Mouse (Mus musculus): ENCODE measurements at regions not wholly inside any gene's neighbourhood (a gene's known extent, or its start where the extent isn't known, plus 50 kb on each side); places are given as distances from the start of the nearest gene placed in this dataset.

- H3K27me3 ChIP-seq (replicated peaks): no peaks in the 10 kb centered on the region
- no peaks in the 10 kb centered on the region for H3K36me3 ChIP-seq (replicated peaks)
- H3K4me1 ChIP-seq: peaks cover 3% of the 10 kb centered on the region; the same call in 1 of the 2 replicates
- ATAC-seq (replicated peaks): no peak
- H3K9me3 ChIP-seq: no peaks in the 10 kb centered on the region
- H3K4me3 ChIP-seq: no peak overlapping the region
- no peak overlapping the region for H3K4me2 ChIP-seq
- H3K9ac ChIP-seq: no peak overlapping the region
- 81% methylated on average over 3 of the region's 3 CpGs for WGBS
- no peak overlapping the region for H3K27ac ChIP-seq
These were observed 56.5 kb downstream of the Otud1 start for GRCm38 (mm10) chr2:19714025-19714424.

GRCm38 (mm10) chr2:19715564-19716238 lies 58.1 kb downstream of the Otud1 start:
- Histone ChIP-seq H3K9ac (no peak overlapping the region), H3K4me3 (peak overlapping the region; percentile 29), H3K4me2 (peak overlapping the region; percentile 44), H3K36me3 (replicated peaks) (no peaks in the 10 kb centered on the region), H3K9me3 (no peaks in the 10 kb centered on the region), H3K4me1 (peaks cover 3% of the 10 kb centered on the region; the same call in 1 of the 2 replicates), H3K27me3 (replicated peaks) (no peaks in the 10 kb centered on the region), H3K27ac (no peak overlapping the region)
- ATAC-seq (replicated peaks): peak; percentile 95
- 19% methylated on average over 11 of the region's 11 CpGs for WGBS

DNA sequence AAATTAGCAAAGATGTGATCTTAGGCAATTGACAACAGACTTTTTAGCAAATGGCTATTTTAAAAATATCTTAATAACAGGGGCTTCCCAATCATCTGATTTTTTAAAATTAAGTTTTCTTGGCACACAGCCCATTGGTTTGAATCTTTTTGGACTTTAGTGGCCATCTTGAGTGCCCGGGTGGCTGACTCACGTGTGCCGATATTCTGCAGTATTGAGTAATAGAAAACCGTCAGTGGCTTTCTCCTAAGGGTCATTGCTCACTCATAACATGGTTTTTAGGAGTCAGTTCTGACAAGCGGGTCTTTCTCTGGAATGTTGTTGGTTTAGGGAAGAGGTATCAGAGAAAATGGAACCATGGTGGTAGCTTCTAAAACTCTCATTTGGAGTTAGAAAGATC lies 58.8 kb downstream of the Otud1 start:
- Histone ChIP-seq H3K9ac (no peak overlapping the region), H3K4me3 (no peak overlapping the region), H3K27me3 (replicated peaks) (no peaks in the 10 kb centered on the region), H3K4me2 (no peak overlapping the region), H3K9me3 (no peaks in the 10 kb centered on the region), H3K27ac (no peak overlapping the region), H3K4me1 (peaks cover 3% of the 10 kb centered on the region; the same call in 1 of the 2 replicates), H3K36me3 (replicated peaks) (no peaks in the 10 kb centered on the region)
- 92% methylated on average over 5 of the region's 5 CpGs for WGBS
- no peak for ATAC-seq (replicated peaks)

DNA sequence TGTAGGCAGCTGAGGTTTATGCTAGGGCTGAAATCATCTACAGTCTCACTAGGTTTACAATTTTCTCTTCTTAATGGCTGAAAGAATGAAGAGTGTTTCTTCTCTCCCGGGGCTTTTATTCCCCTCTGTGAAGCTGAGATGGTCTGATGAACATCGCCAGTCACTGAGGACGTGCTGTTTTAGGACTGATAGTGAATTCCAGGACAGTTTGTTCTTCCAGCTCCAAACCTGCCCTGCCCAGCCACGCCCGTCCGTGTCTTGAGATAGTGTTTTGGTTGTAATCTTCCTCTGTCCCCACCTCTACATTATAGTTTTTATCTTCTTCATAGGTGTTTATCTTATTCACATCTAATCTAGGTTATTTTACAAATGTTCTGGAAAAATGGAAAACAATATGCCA lies 68.5 kb downstream of the Otud1 start:
- Histone ChIP-seq H3K27me3 (replicated peaks) (no peaks in the 10 kb centered on the region), H3K27ac (no peak overlapping the region), H3K4me3 (no peak overlapping the region), H3K36me3 (replicated peaks) (no peaks in the 10 kb centered on the region), H3K9ac (no peak overlapping the region), H3K4me2 (no peak overlapping the region), H3K9me3 (no peaks in the 10 kb centered on the region), H3K4me1 (no peaks in the 10 kb centered on the region)
- WGBS: 92% methylated on average over 6 of the region's 6 CpGs
- no peak for ATAC-seq (replicated peaks)

GRCm38 (mm10) chr2:19726904-19727303 lies 69.4 kb downstream of the Otud1 start:
- 10% methylated on average over 9 of the region's 9 CpGs for WGBS
- Histone ChIP-seq H3K27me3 (replicated peaks) (no peaks in the 10 kb centered on the region), H3K4me1 (no peaks in the 10 kb centered on the region), H3K9me3 (no peaks in the 10 kb centered on the region), H3K4me3 (no peak overlapping the region), H3K27ac (no peak overlapping the region), H3K36me3 (replicated peaks) (no peaks in the 10 kb centered on the region), H3K4me2 (no peak overlapping the region), H3K9ac (no peak overlapping the region)
- no peak for ATAC-seq (replicated peaks)

GRCm38 (mm10) chr2:19732922-19733859 lies 75.6 kb downstream of the Otud1 start:
- WGBS: 83% methylated on average over 12 of the region's 12 CpGs
- Histone ChIP-seq H3K4me1 (no peaks in the 10 kb centered on the region), H3K9ac (no peak overlapping the region), H3K27ac (no peak overlapping the region), H3K9me3 (no peaks in the 10 kb centered on the region), H3K36me3 (replicated peaks) (no peaks in the 10 kb centered on the region), H3K27me3 (replicated peaks) (no peaks in the 10 kb centered on the region), H3K4me2 (no peak overlapping the region), H3K4me3 (no peak overlapping the region)
- ATAC-seq (replicated peaks): no peak

GRCm38 (mm10) chr2:19734164-19734870 lies 76.8 kb downstream of the Otud1 start:
- no peak overlapping the region for H3K4me2 ChIP-seq
- no peaks in the 10 kb centered on the region for H3K36me3 ChIP-seq (replicated peaks)
- no peaks in the 10 kb centered on the region for H3K9me3 ChIP-seq
- H3K4me1 ChIP-seq: no peaks in the 10 kb centered on the region
- 88% methylated on average over 12 of the region's 12 CpGs for WGBS
- H3K27me3 ChIP-seq (replicated peaks): no peaks in the 10 kb centered on the region
- H3K4me3 ChIP-seq: no peak overlapping the region
- H3K27ac ChIP-seq: no peak overlapping the region
- ATAC-seq (replicated peaks): no peak
- H3K9ac ChIP-seq: no peak overlapping the region

GRCm38 (mm10) chr2:19741508-19741907 lies 84.0 kb downstream of the Otud1 start:
- Histone ChIP-seq H3K9ac (no peak overlapping the region), H3K27ac (no peak overlapping the region), H3K4me2 (no peak overlapping the region), H3K27me3 (replicated peaks) (no peaks in the 10 kb centered on the region), H3K4me3 (no peak overlapping the region), H3K9me3 (no peaks in the 10 kb centered on the region), H3K4me1 (no peaks in the 10 kb centered on the region), H3K36me3 (replicated peaks) (no peaks in the 10 kb centered on the region)
- no peak for ATAC-seq (replicated peaks)

DNA sequence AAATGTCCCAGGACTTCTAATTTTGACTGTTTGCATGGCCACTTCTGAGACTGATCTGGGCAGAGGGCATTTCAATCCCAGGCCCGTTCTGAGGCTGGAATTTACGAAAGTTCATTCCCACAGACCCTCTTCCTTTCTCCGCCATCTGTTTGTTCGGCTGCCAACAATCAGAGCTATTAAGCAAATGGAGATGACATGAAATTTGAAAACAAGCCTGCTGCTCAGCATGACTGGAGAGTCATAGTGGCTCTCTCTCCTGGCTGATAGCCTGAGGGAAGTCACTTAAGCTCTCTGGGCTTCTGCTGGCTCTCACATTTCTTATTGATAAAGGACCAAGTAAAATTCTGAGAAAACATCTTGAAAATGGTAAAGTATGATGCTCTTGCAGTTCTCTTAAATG lies 85.9 kb downstream of the Otud1 start:
- H3K36me3 ChIP-seq (replicated peaks): no peaks in the 10 kb centered on the region
- H3K27ac ChIP-seq: no peak overlapping the region
- no peak overlapping the region for H3K4me3 ChIP-seq
- no peak for ATAC-seq (replicated peaks)
- H3K4me2 ChIP-seq: no peak overlapping the region
- WGBS: 73% methylated on average over 4 of the region's 4 CpGs
- H3K9me3 ChIP-seq: no peaks in the 10 kb centered on the region
- H3K4me1 ChIP-seq: no peaks in the 10 kb centered on the region
- H3K9ac ChIP-seq: no peak overlapping the region
- no peaks in the 10 kb centered on the region for H3K27me3 ChIP-seq (replicated peaks)

DNA sequence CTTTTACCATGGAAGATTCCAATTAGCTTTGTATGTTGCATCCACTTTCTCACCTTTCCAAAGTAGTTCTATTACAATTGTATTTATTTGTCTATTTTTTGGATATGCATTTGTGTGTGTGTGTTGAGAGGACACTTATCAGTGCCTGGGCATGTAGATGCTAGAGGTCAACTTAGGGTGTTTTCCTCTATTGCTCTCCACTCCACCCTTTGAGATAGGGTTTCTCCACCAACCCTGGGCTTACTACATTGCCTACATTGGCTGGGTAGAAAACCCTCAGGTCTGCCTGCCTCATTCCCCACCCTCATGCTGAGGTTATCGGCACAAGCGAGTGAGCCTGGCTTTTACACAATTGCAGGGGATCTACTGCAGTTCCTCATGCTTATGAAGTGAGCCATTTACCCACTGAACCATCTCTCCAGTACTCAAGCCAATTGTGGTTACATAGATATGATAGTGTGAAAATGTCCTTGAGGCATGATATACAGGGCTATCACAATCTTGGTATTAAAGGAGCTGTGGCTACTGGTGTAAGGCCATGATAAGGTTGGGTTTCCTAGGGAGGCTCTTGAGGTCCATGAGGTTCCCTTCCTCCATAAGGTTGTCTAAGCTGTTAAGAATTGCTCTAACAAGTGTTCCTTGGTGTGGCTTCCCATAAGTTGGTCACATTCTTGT lies 87.6 kb downstream of the Otud1 start:
- no peaks in the 10 kb centered on the region for H3K4me1 ChIP-seq
- ATAC-seq (replicated peaks): no peak
- H3K4me2 ChIP-seq: no peak overlapping the region
- no peak overlapping the region for H3K27ac ChIP-seq
- no peaks in the 10 kb centered on the region for H3K27me3 ChIP-seq (replicated peaks)
- no peaks in the 10 kb centered on the region for H3K9me3 ChIP-seq
- H3K9ac ChIP-seq: no peak overlapping the region
- H3K36me3 ChIP-seq (replicated peaks): no peaks in the 10 kb centered on the region
- 99% methylated on average over 2 of the region's 2 CpGs for WGBS
- H3K4me3 ChIP-seq: no peak overlapping the region

DNA sequence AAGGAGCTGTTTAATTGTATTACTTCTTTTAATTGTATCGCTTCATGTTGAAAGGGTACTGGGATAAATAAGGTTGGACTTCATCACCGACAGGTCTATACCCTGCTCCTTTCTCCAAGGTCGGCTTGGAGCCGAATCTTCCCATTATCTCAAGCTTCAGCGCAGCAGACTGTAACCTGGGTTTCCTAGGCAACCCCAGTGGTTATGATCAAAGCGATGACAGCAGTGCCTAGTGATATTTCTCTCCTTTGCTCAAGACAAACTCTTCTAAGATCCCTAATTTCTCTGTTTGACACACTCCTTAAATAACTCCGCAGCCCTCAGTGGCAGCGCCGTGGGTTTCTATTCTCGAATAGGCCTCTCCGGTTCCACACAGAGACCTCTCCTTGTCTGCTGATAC lies 95.2 kb downstream of the Otud1 start:
- H3K27ac ChIP-seq: no peak overlapping the region
- whole genome bisulfite sequencing: 89% methylated on average over 11 of the region's 11 CpGs
- no peak overlapping the region for H3K4me2 ChIP-seq
- no peaks in the 10 kb centered on the region for H3K4me1 ChIP-seq
- no peak for ATAC-seq (replicated peaks)
- no peaks in the 10 kb centered on the region for H3K9me3 ChIP-seq
- no peaks in the 10 kb centered on the region for H3K27me3 ChIP-seq (replicated peaks)
- H3K4me3 ChIP-seq: no peak overlapping the region
- H3K36me3 ChIP-seq (replicated peaks): no peaks in the 10 kb centered on the region
- no peak overlapping the region for H3K9ac ChIP-seq

- no peaks in the 10 kb centered on the region for H3K4me1 ChIP-seq
- no peak overlapping the region for H3K4me3 ChIP-seq
- no peak for ATAC-seq (replicated peaks)
- no peak overlapping the region for H3K9ac ChIP-seq
- H3K27me3 ChIP-seq (replicated peaks): no peaks in the 10 kb centered on the region
- H3K4me2 ChIP-seq: no peak overlapping the region
- no peak overlapping the region for H3K27ac ChIP-seq
- H3K36me3 ChIP-seq (replicated peaks): no peaks in the 10 kb centered on the region
- H3K9me3 ChIP-seq: no peaks in the 10 kb centered on the region
These were observed 95.9 kb downstream of the Otud1 start for GRCm38 (mm10) chr2:19753479-19753878.

All from midbrain, embryonic 15.5 days (tissue).